Mouse (Mus musculus) mature B cell (primary cell): Measurements from ENCODE around the gene Ice2.

Experiments
- in situ Hi-C: fragments of 300-500 bp; cut with MboI; formaldehyde crosslinking; loops from 2 replicates; pipeline ENCODE4 v1.14.3; 2019

Ice2 gene

DNA sequence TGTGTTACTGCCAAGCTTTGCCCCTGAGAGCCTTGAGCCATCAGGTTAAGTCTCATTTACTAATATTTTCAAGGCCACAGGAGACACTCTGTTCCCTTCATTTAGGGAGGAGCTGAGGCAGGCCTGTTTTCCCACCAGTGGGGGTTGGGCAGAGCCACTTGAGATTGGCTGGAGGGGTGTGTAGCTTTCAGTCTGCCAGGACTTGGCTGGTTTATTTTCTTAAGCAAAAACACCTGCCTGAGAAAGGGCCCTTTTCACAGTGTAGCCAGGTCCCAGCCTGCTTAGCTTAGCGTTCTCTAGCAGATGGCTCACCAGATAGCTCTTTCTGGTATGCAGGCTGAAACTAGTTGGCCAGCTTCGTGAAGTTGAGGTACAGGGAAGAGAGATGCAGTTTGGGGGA, 61.3 kb downstream of the Ice2 start:
- in situ Hi-C loops, result no loop called here

DNA sequence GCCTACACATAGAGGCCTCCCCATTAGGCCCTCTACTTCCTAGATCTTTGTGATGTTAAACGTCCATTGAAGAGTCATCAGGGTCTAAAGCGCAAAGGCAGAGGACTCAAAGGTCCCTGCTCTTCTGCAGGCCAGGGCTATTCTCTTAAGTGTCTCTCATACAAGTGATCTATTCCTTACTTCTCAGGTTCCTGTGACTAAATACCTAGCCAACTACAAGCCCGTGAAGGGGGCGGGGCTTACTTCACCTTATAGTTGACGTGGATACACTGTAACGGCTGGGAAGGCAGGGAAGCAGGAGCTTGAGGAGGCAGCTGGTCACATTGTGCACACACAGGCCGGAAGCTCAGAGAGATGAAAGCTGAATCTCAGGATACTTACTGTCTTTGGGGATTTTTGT, 62.2 kb downstream of the Ice2 start:
- in situ Hi-C loops, result no loop called here

DNA sequence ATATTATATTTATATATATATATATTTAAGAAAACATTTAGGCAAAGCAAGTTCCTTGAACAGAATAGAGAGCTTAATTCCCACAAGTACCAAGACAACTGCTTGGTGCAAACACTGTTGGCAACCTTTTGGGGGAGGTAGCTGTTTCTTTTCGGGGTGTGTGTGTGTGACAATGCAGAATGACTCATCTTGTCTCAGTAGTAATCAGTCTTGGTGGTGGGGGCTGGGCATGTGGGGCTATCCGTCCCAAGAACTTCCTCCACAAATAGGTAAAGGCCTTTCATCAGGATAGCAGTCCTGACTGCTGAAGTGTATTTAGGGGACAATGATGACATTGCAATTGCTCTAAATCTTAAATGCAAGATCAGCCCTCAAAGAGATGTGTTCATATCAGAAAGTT, 65.3 kb downstream of the Ice2 start:
- in situ Hi-C loops, result no loop called here

DNA sequence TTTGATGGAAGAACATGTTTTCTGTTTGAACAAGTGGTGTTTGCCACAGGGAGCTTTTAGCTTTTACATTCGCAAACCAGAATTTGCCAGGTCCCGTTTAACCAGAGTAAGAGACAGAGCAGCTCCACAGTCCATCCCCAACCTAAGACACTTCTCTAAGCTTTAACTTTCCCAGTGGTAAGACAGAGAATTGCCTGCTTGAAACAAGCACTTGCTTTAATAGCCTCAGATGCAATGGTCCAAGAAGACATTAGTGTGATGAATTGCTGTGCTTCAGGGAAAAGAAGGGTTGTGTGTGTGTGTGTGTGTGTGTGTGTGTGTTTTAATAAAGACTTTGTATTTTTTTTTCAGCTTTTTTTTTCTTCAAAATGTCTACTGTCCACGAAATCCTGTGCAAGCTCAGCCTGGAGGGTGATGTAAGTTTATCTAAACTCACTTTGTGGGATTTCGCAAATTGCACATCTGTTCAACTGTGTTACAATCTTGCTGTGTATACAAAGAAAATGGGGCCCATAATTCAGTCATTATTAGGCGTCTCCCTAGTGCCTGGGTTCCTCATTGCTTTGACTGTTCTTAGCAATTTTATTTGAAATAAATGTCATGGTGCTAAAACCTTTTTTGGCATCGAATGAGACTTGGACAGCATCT, 66.5 kb downstream of the Ice2 start:
- in situ Hi-C loops, result no loop called here

DNA sequence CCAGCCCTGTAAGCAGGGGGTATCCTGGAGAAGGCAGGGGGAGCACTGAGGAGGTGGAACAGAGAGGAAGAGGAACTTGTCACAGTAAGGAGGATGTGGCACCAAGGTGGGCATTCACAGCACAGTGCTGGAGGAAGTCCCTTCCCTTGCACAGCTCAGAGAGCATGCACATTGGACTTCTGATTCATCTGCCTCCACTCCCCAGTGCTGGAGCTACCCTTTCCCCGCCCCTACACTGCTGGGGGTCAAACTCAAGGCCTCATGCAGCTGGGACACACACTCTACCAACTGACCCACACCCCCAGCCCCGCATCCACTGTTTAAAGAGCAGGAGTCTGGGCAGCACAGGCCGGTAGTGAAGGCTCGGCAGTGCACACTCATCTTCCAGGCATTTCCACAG, 68.4 kb downstream of the Ice2 start:
- in situ Hi-C loops, result no loop called here

DNA sequence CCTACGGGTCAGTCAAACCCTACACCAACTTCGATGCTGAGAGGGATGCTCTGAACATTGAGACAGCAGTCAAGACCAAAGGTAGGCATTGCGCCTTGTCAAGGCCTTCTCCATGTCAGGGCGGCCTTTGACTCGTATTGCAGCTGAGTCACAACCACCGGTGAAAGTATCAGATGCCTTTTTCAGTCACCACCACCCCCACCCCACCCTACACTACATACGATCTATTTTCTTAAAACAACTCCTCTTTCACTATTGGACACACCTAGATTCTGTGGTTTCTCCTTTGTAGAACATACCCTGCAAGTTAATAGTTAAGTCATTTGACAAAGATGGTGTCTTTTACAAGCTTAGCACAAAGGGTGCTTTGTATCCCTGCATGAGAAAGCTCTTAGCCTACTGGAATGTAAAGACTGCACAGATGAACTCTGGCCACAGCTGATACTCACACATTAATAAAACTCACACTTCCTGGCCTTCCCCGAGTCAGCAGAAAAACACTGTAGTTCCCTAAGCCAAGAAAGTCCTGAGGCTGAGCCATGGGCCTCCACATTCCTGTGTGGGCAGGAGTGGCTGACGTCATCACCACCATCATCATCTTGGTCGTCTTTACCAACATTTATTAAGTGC, 69.7 kb downstream of the Ice2 start:
- in situ Hi-C loops, result no loop called here

DNA sequence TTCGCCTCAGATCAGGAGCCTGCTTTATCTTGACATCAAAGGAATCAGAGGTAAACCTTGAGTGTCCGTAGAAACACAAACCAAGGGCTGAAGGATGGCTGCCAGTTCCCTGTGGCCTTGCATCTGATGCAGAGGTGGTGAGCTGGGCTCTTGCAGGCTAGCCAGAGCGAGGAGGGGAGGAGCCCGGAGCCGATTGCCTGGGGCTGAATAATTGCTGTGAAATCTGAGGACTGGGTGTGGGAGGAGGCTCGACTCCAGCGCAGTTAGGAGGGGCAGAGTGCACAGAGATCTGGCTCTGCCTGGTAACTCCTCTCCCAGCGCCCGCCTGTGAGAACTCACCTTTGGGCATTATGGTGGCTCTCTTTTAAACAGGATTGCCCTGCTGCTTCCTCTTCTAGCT, 71.3 kb downstream of the Ice2 start:
- in situ Hi-C loops, result no loop called here

DNA sequence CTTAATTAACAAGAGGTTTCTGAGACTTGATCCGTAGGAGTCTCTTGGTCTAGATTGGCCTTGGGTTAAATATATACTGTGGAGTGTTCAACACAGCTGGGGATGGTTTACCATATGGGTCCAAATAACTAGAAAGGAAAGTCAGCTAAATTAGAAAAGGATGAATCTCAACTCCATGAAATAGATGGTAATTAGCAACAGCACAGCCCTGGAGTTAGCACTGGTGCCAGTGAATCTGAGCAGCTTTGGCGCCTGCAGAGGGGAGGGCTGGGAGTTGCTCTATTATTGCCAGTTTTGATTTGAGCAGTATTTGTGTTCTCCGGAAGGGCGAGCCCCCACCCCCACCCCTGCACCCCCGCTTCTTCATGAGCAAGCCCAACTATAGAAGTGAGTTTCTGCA, 72.7 kb downstream of the Ice2 start:
- in situ Hi-C loops, result no loop called here

DNA sequence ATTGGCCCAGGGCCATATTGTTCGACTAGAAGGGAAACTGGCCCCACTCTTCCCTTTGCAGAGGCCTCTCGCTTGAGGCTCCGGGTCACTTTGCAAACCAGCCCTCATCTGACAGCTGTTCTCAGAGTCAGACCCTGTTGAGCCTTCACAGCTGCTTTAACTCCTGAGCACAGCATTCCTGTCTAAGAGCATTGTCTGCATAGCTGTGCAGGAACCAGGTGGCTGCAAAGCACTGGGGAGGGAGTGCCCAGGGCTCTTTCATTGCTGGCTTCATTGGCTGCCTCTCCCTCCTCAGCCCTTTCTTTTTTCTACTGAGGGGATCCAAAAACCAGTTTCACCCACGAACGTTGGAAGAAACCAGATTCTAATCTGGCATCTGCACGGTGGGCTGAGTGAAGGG, 73.2 kb downstream of the Ice2 start:
- in situ Hi-C loops, result no loop called here

DNA sequence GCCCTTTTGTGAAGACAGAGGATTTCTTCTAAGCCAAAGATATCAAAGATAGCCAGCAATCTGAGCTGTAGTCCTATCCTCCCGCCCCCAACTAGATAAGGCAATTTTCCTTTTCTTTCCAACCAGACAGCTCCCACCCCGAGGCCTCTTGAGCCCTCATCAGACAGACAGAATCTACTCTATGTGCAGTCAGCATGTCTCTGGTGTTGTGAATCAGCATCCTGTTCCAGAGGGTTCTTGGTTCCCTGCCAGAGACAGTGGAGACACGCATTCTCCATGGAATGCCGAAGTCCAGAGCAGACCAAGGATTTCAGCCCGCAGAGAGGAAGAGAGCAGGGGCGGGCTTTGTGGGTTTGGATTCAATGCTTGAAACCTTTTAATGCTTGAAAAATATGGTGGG, 75.0 kb downstream of the Ice2 start:
- in situ Hi-C loops, result no loop called here

DNA sequence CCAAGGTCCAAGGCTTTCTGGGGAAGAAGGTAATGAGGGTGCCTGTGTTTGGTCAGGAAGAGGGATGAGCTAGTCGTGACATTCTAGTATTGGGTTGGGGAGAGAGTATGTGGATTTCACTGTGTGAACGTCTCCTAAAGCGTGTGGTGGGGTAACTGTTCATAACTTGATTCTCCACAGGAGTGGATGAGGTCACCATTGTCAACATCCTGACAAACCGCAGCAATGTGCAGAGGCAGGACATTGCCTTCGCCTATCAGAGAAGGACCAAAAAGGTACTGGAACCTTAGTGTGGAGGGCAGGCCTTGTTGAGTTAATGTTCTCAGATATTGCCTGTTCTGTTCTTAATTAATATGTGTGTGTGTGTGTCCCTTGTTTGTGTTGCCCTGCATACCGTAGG, 78.2 kb downstream of the Ice2 start:
- in situ Hi-C loops, result no loop called here

DNA sequence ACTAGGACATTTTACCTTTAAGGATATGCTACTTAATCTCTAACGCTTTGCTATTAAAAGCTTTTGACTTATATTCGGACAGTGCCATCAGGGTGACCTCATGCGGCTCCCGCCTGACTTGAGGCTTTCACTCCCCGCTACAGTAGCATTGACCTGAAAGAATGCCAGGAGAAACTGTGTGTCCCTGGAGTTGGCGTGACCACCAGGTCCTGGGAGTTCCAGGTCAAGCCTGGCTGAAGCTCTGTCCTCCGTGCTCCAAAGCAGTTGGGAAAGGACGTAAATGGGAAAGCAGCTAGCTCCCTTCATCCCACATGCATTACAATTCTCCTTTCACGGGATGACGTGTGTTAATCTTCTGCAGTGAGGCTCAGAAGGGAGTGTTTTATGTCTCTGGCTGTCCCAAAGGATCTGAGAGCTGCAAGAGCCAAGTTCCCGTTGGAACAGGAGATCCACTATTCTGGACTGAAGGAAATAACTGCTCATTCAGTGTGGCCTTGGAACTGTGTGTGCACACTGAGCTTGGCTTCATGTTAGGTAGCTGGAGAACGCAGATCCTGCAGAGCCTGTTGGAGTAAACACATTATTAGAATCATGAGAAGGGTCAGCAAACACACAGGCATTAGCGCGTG, 79.6 kb downstream of the Ice2 start:
- in situ Hi-C loops, result no loop called here

DNA sequence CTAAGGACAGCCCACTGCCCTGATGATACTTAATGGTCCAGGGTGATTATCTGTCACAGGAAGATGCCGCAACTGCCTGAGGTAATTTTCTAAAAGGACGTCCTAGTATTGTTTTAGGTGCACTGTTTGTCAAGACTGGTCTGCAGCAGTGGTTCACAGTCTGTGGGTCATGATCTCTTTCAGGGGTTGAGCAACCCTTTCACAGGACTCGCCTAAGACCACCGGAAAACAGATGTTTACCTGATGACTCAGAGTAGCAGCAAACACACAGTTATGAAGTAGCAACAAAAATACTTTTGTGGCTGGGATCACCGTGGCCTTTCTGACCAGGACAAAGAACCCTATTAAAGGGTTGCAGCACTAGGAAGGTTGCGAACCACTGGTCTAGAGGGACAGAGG, 80.1 kb downstream of the Ice2 start:
- in situ Hi-C loops, result no loop called here

DNA sequence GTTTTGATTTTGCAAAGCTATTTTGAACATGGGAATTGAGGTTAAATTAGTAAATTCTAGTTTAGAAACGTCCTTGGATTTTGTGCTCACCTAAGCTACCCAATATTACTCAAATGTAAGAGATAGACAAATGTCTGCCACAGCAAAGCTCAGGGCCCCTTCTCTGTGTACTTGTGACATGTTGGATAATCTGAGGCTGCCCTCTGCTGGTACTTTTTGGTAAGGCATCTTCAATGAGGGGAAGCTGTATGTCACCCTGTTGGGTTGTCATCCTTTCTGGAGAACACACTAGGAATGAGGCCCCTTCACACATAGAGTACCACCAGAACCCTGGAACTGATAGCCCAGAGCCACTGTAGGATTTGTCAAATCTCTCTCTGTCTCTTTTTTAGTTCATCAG, 82.6 kb downstream of the Ice2 start:
- in situ Hi-C loops, result loop anchor here (10.0 kb wide), 1 partner anchor 116 kb away; no protein-coding TSS in a partner anchor
